Mouse (Mus musculus) lung, postnatal 0 days (tissue): ENCODE measurements around the gene Gyg.

Experiments
- CTCF ChIP-seq: IDR thresholded peaks from 2 replicates; pipeline ENCODE4 v1.5.1; 2016; ENCODE audit warnings: antibody characterized with exemption, mild to moderate bottlenecking
- EP300 ChIP-seq: IDR thresholded peaks from 2 replicates; pipeline ENCODE4 v1.6.1; 2016; ENCODE audit warnings: antibody characterized with exemption, mild to moderate bottlenecking, control low read depth

GRCm38 (mm10) chr3:20125604-20126003 lies 29.5 kb downstream of the Gyg start:
- TF ChIP-seq CTCF: no peak
- no peak for TF ChIP-seq EP300
